Mouse (Mus musculus): ENCODE measurements around the gene Atad2b. TPM values are rescaled to one million over a fixed set of nuclear protein-coding genes. Genes with fewer than 3 reads are reported as not detected.
"Not testable (repeated sequence)": the region's sequence is repeated elsewhere in the genome, so short reads cannot be mapped to it uniquely, and the experiment has no call there.

The Atad2b gene
- total RNA-seq (2021): 10 to 100 TPM; 13.4 to 16.0 TPM
- long read RNA-seq, experiment 1, partial matches to known transcripts: 1 of 1 reads
- long read RNA-seq, experiment 1, other reads (novel, unspliced or antisense): 0 of 1 reads
- long read RNA-seq, experiment 2, partial matches to known transcripts: 4 of 7 reads
- long read RNA-seq, experiment 2, other reads (novel, unspliced or antisense): 3 of 7 reads

DNA sequence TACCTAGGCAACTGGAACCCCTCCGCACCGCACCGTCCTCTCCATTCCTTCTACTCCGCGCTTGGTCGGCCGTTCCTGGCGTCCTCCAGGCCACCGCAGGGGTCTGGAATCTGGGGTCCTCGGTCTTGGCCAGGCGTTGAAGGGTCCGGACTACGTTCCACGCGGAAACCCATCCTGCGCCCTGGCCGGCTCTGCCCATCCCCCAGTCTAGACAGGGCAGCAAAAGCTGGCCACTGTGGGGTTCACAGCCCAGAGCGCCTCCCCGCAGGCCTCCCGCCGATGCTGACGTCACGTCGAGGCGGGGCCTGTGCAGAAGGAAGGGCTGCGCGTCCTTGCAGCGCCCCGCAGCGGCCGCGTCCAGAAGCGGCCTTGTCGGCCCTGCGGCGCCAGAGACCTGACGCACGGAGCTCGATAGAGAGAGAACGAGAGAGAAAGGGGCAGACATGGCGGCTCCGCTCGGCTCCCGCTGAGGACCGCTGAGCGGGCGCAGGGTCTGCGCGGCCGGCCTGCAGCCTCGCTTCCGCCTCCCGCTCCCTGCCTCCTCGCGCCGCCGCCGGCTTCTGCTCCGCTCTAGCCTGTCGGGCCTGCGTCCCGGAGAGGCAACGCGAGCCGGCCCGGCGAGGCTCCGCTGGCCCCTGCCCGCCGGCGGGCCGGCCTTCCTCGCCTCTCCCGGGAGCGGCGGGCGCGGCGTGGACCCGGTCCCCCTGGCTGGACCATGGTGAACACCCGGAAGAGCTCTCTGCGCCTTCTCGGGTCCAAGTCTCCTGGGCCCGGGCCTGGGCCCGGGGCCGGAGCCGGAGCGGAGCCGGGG, at the start of gene Atad2b:
Atad2b (plus strand) TSS at position 360 of the 811 bp plus-strand sequence.
- intact Hi-C loops (cut with DNase I): loop anchor here (5.0 kb wide), 1 partner anchor 60 kb away; no protein-coding TSS in a partner anchor
- peak; percentile 95 to 97 for DNase-seq

DNA sequence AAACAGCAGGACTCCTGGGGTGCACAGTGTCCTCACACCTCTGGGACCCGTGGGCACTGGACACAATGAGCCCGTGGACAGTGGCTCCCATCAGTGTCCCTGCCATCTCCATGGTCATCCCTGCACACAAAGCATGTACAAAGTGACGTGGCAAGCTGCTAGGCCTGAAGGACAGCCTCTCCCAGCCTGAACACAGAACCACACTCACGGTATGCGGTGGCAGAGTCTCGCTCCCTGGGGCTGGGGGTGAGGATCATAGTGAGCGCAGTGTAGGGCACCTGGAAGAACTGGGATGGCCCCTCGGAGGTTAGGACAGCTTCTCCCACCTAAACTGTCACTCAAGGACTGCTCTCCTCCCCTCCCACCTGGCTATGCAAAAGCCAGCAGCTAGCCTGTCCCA, 48.2 kb upstream of the Atad2b start:
- intact Hi-C loops (cut with DNase I): loop anchor here (10.0 kb wide), 1 partner anchor 106 kb away; no protein-coding TSS in a partner anchor
- DNase-seq: no peak

DNA sequence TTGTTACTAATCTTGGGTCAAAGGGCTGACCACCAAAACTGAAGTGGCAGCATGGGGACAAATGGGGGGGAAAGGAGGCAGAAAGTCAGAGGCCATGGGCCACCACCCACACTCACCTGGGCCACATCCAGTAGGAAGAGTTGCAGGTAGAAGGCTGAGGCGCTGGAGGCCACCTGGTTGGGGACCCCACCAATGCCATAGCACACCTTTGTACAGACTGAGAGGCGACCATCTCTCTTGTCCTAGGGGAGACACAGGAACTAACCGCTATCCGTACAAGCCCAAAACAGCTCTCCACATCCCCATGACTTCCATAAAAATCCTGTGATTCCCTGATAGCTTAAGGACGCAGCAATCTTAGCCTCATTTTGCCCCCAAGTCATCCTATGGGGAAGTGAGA, 45.9 kb upstream of the Atad2b start:
- DNase-seq: no peak
- intact Hi-C loops (cut with DNase I): loop anchor here (5.0 kb wide), 1 partner anchor 41 kb away; no protein-coding TSS in a partner anchor

DNA sequence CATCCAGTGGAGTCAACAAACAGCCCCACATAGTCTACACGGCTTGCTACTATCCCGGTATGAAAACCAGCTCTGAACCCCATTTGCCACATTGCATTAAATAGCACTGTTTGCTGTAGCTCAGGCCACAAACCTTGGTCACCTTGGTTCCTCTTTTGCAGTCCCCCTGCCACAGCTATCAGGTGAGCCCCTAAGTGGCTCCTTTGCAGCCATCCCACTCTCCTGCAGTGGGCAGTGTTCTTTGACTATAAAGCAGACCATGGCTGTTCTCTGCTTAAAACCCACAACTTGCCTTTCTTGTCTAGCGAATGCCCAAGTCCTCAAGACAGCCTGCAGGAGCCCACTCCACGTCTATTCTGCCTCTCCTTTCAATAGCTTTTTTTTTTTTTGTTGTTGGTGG, 44.9 kb upstream of the Atad2b start:
- no peak for DNase-seq
- intact Hi-C loops (cut with DNase I): loop anchor here (5.0 kb wide), 1 partner anchor 40 kb away; no protein-coding TSS in a partner anchor

DNA sequence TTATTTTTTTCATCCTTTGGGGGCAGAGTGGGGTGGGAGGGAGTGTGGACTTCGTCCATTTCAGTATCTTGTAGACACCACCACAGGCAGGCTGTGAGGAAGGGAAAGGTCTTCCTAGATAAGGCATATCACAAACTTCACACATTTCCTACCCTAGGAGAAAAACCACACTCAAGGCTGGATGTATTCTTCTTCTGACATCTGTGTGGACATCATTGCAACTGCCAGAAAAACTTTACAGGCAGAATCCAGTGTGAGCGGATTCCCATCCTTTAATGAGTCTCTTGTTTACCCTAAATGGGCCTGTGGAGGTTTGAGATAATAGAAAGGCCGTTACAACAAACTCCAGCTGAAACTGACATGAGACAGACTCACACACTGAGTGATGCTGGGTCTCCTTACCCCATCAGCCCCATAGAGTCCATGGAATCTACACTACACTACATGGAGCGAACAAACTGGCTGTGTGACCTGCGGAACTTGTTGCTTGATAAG, 44.1 kb upstream of the Atad2b start:
- no peak for DNase-seq
- intact Hi-C loops (cut with DNase I): loop anchor here (5.0 kb wide), 1 partner anchor 39 kb away; no protein-coding TSS in a partner anchor

- intact Hi-C loops (cut with DNase I): loop anchor here (5.0 kb wide), 1 partner anchor 39 kb away; no protein-coding TSS in a partner anchor
- no peak for DNase-seq
Measured at GRCm38 (mm10) chr12:4873531-4873930, 43.6 kb upstream of the Atad2b start.

GRCm38 (mm10) chr12:4874161-4874927, 42.8 kb upstream of the Atad2b start, which contains the start of gene Mfsd2b:
TSS of gene Mfsd2b (minus strand) at chr12:4874359.
- DNase-seq: peak; percentile 33 to 48
- intact Hi-C loops (cut with DNase I): loop anchor here (5.0 kb wide), 1 partner anchor 38 kb away; no protein-coding TSS in a partner anchor

DNA sequence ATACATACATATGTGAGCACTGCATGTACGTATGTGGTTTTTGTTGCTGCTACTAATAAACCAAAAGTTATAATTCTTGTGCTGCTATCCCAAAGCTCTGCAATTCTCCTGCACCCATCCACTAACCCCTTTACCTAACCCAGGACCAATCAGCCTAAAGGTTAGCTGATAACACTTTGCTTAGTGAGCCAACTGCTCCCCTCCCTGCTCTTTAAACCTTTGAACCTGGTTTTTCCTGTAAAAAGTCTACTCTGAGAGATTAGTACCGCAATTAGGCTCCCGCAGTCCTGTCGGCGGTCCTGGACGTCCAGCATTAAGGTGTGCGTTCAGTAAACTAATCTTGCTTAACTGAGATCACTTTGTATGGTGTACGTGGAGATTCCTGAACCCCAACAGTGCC, 41.5 kb upstream of the Atad2b start:
- intact Hi-C loops (cut with DNase I): no loop called here
- no peak for DNase-seq

- intact Hi-C loops (cut with DNase I): no loop called here
- DNase-seq: no peak
Measured at GRCm38 (mm10) chr12:4878296-4878783, 38.8 kb upstream of the Atad2b start.

GRCm38 (mm10) chr12:4879048-4879447, 38.1 kb upstream of the Atad2b start:
- intact Hi-C loops (cut with DNase I): no loop called here
- DNase-seq: no peak

DNA sequence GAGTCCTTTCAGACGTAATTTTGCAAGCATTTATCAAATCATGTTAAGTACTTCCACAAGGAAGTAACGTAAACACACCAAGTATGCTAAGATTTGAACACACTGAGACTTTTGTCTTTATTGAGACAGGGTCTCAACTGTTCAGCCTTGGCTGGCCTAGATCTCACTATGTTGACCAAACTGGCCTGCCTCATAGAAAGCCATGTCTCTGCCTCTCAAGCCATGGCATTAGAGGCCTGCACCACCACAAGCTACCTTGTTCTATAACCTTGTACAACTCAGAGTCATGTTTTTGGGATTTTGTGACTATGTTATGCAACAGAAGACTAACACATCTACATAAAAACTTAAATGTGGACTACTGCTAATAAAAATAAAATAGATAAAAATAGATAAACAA, 35.1 kb upstream of the Atad2b start:
- intact Hi-C loops (cut with DNase I): no loop called here
- DNase-seq: no peak

DNA sequence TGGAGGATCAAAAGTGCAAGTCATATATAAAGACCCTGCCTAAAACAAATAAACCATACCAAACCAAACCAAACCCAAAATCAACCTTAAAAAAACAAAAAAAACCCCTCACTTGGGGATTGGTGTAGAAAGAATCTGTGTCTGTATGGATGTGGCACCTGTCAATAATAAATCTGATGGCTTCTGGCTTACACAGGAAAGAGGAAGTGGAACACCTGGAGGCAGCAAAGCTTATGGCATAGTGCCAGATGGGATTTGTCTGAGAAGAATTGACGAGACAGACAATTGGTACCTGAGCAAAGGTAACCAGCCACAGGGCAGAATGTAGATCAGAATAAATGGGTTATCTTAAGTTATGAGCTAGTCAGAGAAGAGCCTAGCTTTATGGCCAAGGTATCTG, 32.1 kb upstream of the Atad2b start:
- intact Hi-C loops (cut with DNase I): no loop called here
- DNase-seq: no peak

DNA sequence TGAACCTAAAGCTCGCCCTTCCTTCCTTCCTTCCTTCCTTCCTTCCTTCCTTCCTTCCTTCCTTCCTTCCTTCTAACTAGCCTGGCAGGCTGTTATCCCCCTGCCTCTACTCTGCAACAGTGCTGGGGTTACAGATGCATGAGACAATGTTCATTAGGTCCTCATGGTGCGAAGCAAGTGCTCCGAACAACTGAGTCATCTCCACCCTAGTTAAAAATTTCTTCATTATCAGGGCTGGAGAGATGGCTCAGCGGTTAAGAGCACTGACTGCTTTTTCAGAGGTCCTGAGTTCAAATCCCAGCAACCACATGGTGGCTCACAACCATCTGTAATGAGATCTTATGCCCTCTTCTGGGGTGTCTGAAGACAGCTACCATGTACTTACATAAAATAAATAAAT, 30.6 kb upstream of the Atad2b start:
- intact Hi-C loops (cut with DNase I); DNase-seq: not testable (repeated sequence)

DNA sequence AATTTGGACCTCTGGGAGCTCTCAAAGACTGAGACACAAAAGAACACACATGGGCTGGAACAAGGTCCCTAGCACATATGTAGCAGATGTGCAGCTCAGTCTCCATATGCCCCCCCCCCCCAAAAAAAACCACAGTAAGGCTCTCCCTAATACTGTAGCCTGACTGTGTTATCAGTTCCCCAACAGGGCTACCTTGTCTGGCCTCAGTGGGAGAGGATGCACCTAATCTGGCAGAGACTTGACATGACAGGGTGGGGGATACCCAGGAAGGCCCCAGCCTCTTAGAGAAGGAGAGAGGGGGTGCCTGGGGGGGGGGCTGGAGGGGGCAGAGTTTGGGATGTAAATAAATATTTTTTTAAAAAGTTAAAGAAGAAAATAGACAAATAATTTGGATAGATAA, 28.4 kb upstream of the Atad2b start:
- no peak for DNase-seq
- intact Hi-C loops (cut with DNase I): loop anchor here (2.0 kb wide), 1 partner anchor 18 kb away; the partner anchor contains the start of gene Ubxn2a

DNA sequence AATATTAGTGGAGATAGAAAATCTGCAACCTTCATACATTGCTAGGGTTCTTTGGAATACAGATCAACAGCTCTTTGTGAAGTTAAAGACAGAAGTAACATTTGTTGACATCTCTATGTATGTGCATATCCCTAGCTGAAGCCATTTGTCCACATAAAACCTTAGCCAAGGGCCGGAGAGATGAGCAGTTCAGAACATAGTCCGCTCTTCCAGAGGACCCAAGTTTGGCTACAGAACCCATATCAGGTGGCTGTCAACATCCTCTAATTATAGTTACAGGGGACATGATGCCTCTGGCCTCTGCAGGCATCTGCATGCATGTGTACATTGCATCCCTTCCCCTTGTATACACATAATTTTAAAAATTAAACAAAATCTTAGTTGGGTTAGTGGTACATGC, 27.9 kb upstream of the Atad2b start:
- intact Hi-C loops (cut with DNase I): loop anchor here (2.0 kb wide), 1 partner anchor 18 kb away; the partner anchor contains the start of gene Ubxn2a
- no peak for DNase-seq

GRCm38 (mm10) chr12:4889891-4890290, 27.3 kb upstream of the Atad2b start:
- intact Hi-C loops (cut with DNase I): loop anchor here (2.0 kb wide), 1 partner anchor 17 kb away; the partner anchor contains the start of gene Ubxn2a
- no peak for DNase-seq

DNA sequence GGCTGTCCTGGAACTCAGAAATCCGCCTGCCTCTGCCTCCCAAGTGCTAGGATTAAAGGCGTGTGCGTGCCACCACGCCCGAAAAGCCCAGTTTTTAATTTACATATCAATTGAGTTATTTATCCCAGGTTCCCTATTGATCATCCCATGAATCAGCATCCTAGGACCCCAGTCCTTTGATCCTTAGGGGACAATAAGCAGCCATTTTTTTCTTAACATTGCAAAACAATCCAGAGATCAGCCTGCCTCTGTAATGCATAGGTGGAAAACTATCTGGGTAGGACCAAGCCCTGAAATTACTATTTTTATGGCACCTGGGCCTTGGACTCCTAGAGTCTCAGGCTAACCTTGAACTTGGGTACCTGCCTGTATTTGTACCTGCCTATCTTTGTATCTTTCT, 19.1 kb upstream of the Atad2b start:
- intact Hi-C loops (cut with DNase I): no loop called here
- DNase-seq: no peak

DNA sequence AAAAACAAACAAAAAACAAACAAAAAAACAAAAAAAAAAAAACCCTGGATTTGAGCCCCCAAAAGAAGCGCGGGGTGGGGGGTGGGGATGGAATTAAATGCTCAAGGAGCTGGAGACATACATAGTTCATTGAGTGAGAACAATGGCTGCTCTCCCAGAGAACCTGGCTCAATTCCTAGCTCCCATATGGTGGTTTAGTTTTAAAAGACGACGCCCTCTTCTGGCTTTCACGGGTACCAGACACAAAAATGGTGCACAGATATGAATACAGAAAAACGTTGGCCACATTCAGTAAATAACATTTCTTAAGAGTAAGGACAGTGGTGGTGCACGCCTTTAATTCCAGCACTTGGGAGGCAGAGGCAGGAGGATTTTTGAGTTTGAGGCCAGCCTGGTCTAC, 11.2 kb upstream of the Atad2b start:
- intact Hi-C loops (cut with DNase I): loop anchor here (2.0 kb wide), 1 partner anchor 17 kb away; no protein-coding TSS in a partner anchor
- DNase-seq: no peak

- no peak for DNase-seq
- intact Hi-C loops (cut with DNase I): loop anchor here (2.0 kb wide), 1 partner anchor 18 kb away; no protein-coding TSS in a partner anchor
Measured at GRCm38 (mm10) chr12:4906476-4906875, 10.7 kb upstream of the Atad2b start.
